Mouse (Mus musculus) fibroblast of lung, adult 2 months (primary cell): ENCODE measurements at regions not wholly inside any gene's neighbourhood (a gene's known extent, or its start where the extent isn't known, plus 50 kb on each side); places are given as distances from the start of the nearest gene placed in this dataset.
"Not testable (repeated sequence)": the region's sequence is repeated elsewhere in the genome, so short reads cannot be mapped to it uniquely, and the experiment has no call there.

Source experiments
- DNase-seq: peaks from one replicate; pipeline ENCODE4 v3.0.0-alpha.2; 2011; ENCODE audit warnings: low read depth

- DNase-seq, result no peak
These were observed 101.2 kb upstream of the Fam78b start for GRCm38 (mm10) chr1:166900028-166900427.

DNA sequence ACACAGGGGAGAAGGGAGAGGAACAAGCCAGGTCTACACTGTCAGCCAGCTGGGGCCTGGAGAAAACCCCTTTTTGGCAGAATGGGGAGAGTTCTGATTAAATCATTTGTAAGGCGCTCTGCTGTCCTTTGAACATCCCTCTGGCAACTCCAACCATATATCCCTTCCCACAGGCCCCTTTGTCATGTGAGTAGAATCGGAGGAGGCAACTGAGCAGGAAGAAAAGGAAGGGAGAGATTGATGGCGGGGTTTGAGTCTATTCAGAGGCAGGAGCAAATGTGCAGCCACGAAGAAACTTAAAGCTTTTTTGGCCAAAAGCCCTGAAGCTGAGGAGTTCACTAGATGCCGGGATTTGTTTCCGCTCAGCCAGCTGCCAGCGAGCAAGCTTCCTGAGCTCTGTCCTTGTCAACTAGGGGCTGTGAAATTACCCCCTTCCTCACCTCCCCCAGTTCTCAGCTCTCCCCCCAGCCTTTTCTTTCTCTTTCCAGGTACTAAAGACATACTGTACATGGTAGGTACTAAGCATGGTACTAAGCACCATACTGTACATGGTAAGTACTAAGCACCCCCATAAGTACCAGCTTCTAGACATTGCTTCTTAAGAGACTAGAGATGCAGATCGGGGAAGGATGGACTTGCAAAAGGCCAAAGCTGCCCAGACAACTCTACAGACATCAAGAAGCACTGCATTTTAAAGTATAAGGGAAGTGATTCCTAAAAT is 100.6 kb upstream of the Fam78b start:
- no peak for DNase-seq

- DNase-seq, result no peak
These were observed 99.6 kb upstream of the Fam78b start for GRCm38 (mm10) chr1:166901574-166901973.

- no peak for DNase-seq
These were observed 97.8 kb upstream of the Fam78b start for GRCm38 (mm10) chr1:166903417-166903816.

DNA sequence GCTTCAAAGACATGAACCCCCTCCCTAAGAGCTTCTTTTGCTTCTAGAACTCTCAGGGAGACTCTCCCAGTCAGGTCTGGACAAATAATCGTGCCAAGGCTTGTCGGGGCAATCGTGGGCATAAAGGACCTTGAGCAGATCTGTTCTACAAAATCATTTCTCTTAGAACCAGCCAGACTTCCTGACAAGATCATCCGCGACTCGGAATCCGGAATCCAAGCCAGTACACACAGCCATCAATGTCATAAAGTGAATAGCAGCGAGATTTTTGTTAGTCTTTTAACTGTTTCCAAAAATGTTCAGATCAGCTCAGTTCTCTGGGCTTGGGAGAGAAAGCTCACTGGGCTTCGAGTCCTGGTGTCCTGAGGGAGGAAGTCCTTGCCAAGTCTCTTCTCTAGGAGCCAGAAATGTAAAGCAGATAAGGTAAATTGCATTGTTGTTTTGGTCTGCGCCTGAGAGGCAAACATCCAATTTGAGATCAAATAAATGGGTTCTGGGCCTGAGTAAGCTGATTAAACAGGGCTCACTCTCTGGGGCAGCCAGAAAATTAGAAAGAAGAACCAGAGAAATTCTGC is 92.9 kb upstream of the Fam78b start:
- no peak for DNase-seq

- DNase-seq, result not testable (repeated sequence)
These were observed 89.0 kb upstream of the Fam78b start for GRCm38 (mm10) chr1:166912195-166912594.

DNA sequence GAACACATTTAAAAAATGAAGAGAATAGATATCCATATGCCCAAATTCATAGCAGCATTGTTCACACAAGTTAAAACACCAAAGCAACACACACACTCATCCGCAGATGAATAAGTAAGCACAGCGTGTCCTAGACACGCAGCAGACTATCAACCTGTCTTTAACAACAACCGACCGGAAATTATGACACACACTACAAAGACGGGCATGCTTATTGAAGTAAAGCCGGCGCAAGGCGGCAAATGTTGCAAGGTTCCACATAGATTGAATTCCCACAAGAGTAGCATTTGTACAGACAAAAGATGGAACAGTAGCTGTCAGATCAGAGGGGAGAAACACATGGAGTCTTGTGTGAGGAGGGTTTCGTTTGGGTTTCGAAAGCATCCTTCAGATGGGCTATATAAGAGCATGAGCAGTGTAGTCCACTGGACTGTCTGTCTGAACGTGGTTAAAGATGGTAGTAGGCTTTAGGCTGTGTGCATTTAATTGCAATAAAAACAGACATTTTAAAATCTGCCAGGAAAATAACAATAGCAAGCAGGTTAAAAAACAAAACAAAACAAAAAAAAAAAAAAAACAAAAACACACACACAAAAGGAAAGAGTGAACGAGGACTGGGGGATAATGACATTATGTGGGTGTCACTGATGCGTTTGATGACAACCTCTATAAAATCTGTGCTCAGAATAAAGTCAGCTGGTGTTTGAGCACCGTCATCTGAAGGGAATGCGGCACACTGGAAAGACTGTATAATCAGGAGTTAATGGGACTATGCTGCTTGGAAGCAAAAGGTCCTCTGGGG is 78.1 kb upstream of the Fam78b start:
- DNase-seq, result no peak

DNA sequence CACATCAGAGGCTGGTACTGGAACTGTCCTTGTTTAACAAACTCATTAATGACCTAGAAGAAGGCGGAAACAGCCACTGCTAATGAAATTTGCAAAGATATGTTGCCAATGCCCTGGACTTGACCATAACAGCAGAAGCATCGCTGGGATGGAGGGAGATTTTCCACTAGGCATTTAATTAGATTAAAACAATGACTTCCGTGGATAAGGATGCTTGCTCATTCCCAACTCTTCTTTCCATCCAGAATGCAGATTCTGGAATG is 77.6 kb upstream of the Fam78b start:
- DNase-seq, result no peak

- peak; percentile 32 for DNase-seq
These were observed 77.1 kb upstream of the Fam78b start for GRCm38 (mm10) chr1:166924126-166924525.

DNA sequence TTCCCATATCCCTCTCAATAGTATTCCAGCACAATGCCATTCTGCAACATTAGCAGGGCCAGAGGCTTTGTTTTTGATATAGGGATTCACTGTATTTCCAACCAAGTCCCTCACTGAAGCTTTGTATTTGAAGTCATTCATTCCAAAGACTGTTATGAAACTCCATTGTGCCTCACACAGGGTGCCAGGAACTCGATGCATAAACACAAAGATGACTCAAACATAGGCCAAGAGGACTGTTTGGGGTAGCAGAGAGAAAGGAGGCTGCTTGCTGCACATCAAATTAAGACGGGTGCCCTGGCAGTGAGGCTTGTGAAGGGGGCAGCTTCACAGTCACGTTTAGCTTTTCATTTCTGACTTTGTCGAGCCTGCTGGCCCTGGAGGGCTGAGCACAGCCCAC is 75.1 kb upstream of the Fam78b start:
- DNase-seq, result no peak

- not testable (repeated sequence) for DNase-seq
These were observed 61.5 kb upstream of the Fam78b start for GRCm38 (mm10) chr1:166939744-166940143.

DNA sequence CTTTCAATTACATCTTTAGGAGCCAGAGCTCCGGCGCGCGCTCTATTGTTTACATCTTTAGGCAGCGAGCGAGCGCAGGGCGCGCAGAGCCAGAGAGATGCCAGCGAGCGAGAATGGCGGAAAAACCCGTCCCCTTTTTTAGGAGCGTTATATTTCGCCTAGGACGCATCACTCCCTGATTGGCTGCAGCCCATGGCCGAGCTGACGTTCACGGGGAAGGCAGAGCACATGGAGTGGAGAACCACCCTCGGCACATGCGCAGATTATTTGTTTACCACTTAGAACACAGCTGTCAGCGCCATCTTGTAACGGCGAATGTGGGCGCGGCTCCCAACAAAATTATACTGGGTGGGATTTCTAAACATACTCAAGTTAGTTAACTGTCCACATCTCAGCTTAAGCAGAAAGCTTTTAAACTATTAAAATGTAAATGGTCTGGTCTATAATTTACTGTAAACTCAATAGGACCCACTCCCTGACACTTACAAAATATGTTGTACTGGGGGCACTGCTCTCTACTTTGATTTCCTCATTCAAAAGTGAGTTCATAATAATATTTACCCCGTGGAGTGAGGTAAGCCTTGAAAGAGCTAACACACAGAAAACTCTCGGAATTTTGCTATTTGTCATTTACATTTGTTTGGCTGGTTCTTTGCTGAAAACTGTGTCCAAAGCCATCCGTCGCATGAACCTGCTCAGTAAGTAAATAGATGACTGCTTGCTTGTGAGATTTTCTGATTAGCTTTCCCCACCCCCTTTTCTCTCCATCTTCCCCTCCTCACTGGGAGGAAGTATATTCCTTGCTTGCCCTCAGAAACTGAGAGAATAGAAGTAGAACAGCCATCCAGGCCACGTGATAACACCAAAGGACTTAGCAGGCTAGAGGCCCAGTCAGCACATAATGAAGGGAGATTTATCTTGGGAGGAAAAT is 60.8 kb upstream of the Fam78b start:
- DNase-seq, result not testable (repeated sequence)

DNA sequence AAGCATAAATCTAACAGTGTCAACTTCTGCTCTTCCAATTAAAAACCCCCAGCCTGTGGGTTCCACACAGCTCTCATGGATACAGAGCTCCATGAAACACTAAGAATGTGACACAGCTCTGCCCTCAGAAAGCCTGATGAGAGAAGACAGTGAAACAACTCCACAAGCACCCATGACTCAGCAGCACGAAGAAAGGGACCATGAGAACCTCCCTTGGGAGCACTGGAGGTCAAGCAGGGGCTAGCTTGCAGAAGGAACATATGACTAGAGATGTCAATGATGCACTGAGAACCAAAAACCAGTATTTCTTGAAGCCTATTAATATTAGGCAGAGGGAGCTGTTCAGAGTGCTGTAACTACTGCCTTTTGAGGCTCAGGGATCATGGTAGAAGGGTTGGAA is 59.0 kb upstream of the Fam78b start:
- DNase-seq, result no peak

DNA sequence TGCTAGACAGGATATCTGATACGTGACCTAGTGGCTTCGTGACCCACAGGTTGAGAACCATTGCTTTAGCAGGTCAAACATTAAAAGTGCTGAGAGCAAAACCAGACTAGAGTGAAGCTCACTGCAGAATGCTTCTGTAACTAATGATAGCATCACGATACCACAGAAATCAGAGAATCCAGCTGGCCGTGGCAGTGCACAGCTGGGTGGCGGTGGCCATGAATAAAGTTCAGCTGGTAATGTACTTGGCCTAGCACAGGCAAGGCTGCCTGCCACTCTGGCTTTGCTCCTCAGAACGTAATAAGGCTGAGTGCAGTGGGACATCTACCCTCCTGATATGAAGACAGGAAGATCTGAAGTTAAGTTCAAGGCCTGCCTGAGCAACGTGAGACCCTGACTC is 56.7 kb upstream of the Fam78b start:
- DNase-seq, result no peak

- DNase-seq, result no peak
These were observed 53.1 kb upstream of the Fam78b start for GRCm38 (mm10) chr1:166947844-166948702.
